Mouse (Mus musculus): ENCODE measurements around the gene Mrps18c.

- TF ChIP-seq CTCF (IDR thresholded peaks at IDR 0.05; ENCODE audit: low read depth) (peak; percentile 53), EP300 (IDR thresholded peaks at IDR 0.05; ENCODE audit: low read depth) (no peak)
Observed at GRCm38 (mm10) chr5:100825975-100826374, 27.5 kb downstream of the Mrps18c start.
